Mouse (Mus musculus) thymus, postnatal 10 days (tissue): ENCODE results near the gene Asb4.

Source experiments
- DNase-seq, 2 experiments: peaks; one replicate each; pipeline ENCODE4 v3.0.0; 2021; ENCODE audit warnings: low spot score in 2 of 2

The Asb4 gene

DNA sequence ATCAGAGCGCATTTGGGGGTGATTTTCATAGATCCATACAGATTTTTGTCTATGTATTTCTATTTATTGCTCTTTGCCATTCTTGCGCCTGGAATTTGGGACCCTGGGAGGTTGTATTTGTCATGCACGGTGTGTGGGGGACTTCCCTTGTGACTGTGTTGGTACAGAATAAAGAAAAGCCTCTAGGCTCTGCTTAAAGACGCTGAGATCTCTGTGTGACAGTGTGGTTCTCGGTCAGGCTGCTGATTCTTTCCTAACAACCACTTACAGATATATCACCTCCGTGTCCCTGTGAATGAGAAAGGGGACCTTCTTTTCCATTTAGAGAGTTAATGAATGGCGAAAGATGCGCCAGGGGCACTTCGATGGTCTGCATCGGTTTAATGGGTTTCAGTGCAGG, 7.8 kb downstream of the Asb4 start:
- no peak for DNase-seq

DNA sequence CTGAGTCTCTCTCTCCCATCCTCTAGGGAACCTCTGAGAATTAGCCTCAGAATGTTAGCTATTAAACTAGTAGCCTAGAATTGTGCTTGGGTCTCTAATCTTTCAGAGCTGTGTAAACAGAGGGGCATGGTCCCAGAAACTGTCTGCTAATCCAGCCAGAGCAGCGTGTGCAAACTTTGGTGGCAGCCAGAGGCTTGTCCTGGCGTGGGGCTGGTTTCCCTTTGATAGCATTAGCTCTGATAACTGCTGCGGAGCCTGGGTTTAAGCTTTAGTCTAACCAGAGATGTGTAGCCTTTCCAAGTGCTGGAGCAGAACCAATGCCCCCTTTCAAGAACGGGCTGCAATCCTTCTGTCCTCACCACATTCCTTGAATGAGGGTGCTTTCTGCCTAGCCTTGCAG, 11.8 kb downstream of the Asb4 start:
- no peak for DNase-seq

DNA sequence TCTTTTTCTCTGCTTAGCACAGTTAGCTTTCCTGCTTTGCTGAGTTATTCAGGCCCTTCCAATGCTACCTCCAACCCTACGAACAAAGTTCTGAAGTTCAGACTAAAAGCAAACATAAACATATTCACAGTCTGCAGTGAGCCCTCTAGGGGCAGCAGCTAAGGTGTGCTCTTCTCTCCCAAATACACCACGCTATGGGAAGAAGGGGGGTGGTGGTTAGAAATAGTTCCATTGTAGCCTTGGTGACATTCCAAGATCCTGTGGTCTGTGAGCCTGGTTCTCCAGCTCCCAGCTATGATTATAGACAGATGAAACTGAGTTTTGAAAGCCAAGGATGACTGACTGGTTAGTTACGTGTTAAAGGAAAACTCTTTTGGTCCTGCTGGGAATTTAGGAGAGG, 13.6 kb downstream of the Asb4 start:
- DNase-seq: no peak

DNA sequence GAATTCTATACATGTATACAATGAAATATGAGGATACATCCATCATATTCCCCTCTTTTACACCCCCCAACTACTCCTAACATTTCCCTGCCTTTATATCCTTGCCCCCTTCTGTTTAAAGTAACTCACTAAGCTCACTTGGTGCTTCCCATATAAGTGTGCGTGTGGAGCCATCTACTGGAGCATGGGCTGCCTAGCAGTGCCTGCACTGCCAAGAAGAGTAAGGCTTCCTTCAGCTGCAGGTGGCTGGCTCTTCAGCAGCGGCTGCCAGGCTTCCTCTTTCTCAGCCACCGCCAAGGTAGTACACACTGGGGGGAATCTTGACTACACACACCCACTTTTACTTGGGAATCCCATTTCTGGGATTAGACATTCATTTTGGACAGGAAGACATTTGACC, 18.2 kb downstream of the Asb4 start:
- peak; percentile 41 to 58 for DNase-seq

DNA sequence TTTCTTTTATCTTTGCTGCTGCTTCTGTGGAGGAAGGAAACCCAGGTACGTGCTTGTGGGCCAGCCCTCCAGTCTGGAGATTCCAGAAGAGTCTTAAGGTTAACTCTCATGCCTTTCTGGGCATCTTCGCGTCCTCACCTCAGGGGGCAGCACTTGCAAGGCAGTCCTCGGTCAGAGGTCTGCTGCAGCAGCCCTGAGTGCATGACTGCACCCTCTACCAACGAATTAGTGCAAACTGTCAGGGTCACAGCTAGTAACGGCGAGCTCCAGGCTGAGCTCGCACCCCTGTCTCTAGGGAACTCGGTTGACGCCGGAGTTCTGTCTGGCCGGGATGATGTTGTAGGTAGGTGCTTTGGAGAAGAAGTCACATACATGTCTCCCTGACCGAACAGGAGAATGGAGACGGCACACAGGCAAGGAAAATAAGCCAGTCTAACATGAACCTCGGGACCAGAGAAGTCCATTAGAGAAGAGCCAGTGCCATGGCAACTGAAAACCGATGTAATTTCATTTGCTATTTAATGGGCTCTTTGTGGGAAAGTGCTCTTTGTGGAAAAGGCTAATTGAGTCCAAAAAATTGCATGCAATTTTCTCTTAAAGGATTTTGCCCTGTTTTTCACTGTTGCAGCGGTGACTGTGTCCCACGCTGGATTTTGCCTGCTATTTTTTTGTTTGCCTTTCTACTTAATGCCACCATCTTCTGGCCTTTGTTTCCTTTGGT, 20.1 kb downstream of the Asb4 start:
- no peak for DNase-seq

DNA sequence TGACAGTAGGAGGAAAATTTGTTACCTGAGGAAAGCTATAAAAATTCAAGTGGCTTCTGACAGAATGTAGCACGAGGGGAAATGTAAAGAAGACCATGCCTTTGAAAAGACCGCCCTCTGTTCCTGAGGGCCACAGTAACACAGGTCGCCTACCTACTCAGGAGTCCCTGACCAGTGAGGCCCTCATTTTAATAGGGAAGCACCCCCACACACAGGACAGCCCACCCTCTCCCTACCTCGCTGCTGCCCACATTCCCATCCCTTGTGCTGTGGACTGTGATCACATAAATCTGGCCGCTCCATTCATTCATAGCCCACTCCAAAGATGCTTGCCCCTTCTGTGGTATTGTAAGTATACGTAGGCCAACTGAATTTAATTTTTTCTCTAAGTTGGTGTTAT, 20.8 kb downstream of the Asb4 start:
- DNase-seq: no peak

DNA sequence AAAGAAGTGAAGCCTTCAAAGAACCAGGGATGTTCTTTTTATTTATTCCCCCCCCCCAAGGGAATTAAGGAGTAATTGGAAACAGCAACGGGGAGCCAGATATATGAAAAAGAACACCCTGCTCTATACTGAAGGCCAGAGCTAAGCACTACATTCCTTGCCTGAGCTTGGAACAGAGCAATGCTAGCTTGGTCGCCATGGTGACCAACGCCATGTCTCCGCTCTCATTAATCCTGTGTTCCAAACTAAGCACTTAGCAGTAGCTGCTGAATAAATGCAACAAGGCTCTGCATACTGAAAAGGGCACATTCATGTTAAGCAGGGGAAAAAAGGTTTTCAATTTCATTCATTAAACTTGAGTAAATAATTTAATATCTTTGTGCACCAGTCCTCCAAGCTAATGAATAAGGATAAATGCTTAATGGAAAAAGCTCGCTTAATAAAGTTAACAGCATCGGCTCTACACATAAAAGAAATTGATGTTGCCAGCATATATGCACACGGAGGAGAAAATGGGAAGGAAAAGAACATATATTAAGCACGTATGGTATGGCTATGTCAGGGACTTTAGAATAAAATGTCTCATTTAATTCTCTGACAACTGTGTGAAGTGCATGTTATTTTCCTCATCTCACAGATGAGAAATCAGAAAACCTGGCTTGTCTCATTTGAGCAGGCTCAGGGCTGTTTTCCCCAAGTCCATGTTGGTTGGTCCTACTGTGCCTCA, 25.4 kb downstream of the Asb4 start:
- DNase-seq: no peak

DNA sequence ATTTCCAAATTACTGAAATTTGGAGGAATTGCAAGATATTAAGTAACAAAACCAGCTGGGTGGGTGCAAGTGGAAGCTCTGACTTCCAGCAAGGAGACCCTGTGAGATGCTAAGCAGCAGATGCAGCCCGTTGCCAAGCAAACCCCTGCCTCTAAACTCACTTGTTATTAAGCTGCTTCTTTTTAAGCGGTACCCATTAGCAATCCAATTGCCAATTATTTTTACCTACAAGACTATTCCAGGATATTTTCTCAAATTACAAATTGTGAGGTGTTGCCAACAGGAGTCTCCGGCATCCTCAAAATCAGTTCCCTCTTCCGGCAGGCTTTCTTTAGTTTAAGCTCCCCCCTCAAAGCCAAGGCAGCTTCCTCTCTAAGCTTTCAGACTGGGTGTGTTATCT, 26.5 kb downstream of the Asb4 start:
- no peak for DNase-seq

DNA sequence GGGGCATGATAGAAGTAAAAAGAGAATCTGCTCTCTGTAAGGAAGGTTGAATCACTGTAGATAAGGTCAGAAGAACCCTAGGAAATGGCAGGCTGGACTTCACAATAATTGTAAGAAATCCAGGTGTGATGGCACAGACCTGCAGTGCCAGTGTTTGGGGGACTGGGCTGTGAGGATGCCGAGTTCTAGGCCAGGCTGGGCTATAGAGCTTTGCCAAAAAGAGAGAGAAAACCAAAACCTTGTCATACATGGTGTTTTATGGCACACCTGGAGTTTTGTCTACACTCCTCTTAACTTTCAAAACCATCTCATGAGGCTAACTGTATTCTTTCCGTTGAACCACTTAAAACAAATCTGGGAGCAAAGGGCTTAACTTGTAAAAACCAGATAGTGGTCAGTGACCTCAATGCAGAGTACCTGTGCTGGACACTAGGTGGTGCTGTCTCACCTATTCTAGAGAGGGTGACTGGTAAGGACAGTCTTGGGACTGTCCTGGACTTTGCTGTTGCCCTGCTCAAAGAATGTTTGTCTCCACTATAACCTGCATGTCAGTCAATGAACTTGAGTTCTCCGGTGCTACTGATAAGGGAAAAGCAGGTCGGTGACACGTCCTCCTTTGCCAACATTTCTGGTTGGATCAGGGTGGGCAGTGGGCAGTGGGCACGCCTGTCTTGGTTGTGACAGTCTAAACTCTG, 27.7 kb downstream of the Asb4 start:
- DNase-seq: peak; percentile 14 to 66

DNA sequence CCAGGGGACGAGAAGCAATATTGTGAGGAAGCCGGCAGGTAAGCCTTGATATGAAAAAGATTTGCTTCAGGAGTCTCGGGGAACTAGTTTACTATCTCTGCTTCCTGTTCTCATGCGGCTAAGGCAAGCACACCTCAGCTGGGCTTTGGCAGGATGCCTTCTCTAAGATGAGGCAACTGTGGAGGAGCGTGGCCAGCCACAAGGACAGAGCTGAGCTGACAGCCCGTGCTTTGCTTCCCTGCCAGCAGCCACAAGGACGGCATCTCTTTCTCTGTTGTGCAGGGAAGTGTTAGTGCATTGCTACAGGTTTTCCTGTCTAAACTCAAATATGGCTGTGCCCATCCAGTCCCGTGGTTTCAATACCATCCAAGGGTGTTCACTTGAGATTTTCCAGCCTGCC, 30.1 kb downstream of the Asb4 start:
- DNase-seq: peak in 1 of 2 experiments; percentile 25

DNA sequence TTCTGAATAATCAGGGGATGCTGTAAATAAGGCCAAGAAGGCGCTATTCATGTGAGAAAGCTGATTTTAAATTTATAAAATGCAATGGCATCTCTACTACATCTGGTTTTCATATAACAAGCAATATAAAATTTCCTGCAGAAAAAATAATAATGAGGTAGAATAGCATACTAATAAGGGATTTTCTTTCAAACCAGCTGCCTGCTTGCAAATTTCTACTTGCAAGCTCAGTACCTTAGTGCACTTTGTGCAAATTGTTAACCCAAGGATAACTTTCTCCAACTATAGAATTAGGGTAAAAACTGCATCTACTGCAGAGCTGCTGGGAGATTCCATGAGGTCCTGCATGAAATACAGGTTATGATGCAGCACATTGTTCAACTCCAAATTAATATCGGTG, 38.3 kb downstream of the Asb4 start:
- DNase-seq: no peak

DNA sequence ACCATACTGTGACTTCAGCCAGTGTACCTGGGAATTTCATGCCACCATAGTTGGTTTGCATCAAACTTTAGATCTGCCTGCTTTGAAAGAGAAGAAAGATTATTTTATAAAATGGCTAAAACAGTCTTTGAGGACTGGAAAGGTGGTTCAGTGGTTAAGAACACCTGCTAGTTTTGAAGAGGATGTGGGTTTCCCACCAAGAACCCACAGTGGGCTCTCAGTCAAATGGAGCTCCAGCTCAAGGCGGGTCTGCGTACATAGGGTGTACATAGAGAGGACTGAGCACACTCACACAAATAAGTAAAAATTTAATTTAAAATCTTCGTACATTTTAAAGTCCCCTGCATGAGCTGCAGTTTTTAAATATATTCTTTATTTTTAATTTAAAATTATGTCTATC, 39.2 kb downstream of the Asb4 start:
- DNase-seq: peak; percentile 28

DNA sequence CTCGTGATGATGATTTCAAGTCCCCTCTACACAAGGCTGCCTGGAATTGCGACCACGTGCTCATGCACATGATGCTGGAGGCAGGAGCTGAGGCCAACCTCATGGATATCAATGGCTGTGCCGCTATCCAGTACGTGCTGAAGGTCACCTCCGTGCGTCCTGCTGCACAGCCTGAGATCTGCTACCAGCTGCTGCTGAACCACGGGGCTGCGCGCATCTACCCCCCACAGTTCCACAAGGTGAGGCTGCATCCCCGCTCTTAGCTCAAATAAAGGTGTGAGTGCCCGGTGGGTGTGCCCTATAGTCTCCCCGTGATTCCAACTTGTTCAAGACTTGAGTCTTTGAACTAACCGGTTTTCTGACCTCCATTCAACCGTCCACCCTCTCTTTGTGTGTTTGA, 40.4 kb downstream of the Asb4 start:
- DNase-seq: no peak

DNA sequence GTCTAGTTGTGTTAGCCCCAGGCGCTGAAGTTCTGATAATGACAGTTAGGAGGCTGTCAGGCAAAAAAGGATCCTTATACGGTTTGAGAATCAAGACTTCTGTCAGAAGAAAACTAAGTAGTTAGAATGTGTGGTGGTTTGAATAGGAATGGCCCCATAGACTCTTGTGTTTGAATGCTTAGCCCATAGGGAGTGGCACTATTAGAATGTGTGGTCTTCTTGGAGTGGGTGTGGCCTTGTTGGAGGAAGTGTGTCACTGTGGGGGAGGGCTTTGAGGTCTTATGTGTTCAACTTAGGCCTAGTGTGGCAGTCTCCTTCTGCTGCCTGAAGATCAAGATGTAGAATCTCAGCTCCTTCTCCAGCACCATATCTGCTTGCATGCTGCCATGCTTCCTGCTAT, 43.8 kb downstream of the Asb4 start:
- no peak for DNase-seq

DNA sequence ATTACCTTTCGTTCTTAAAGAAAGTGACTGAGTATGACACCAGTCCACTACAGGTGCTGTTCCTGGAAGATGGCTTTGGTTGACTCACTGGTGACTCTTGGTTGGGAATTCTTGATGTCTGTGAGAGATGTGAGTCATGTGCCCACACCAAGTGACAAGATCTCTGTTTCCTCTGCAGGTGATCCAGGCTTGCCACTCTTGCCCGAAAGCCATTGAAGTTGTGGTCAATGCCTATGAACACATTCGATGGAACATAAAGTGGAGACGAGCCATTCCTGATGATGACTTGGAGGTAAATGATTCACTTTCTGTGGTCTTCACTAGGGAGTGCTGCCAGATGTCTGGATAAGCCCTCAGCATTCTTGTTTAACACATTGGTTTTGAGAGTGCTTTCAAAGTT, 46.4 kb downstream of the Asb4 start:
- DNase-seq: no peak

DNA sequence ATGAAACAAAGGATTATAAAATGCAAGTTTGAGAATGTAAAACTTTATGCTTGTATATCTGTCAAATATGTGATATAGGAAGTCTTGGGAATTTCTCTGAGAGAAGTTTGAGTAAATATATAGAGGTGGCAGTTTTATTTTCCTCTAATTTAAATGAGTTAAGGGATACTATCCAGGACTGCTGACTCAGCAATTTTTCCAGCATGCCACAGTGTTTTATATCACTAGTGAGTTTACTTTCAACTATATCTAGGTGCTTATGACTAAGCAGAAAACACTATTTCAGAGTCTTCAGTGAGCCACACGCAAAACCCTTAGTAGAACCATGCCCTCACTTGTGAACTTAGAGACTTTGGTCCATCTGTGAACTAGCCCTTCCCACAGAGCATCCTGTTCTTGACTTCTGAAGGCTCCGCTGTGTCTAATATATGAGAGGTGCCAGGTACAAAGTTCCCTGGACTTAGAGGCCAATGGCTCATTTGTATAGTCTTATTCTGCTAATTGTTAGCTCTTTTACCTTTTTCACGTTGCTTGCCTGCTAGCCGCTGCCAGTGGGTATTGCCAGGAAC, 46.9 kb downstream of the Asb4 start:
- DNase-seq: no peak

DNA sequence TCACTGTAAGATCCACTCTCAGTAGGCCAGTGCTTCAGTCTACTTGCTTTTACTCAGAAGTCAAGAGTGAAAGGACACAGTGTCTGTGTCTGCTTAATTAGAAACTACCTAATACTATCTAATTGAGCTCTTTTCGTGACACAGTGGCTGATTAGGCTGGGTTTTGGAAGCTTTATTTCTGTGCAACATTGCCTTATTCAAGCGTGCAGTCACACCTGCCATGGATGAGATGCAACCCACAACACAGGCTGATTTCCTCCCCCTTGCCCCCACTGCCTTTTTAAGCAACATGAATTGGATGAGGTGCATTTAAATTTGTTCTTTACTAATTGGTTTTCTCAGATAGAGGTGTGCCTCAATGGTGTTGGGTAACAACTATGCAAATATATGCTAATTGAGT, 50.7 kb downstream of the Asb4 start:
- no peak for DNase-seq

DNA sequence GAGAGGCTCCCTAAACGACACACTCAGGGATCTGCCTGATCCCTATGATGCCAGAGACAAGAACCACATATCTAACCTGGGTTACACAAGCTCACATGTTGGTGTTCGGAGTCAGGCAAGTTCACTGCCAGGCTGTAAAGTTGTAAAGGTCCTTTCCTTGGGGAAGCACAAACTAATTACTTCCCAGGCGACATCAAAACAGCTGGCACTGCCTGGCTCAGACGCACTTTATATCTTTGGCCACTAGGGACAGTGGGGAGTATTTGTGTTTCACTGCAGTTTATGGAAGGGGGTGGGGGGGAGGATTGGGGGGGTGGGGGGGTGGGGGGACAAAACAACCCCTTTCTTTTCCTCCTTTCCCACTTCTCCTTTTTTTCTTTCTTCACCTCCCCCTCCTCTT, 54.6 kb downstream of the Asb4 start:
- peak in 1 of 2 experiments; percentile 19 for DNase-seq

DNA sequence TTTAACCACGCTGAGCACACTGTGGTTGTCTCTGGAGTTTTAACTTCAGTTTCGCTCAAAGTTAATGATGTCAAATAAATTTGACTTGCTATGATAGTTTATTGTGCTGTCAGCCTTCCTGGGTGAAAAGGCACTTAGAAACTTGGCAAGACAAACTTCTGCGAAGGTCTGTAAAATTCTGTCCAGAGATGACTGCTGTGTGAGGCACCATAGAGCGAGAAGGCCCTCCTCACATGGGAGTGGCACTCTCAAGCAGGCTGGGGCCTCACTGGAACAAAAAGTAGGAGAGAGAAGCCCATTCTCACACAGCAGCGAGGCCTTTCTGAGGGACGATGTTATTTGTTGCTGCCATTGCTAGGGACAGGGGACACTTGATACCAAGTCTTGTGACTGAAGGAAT, 58.0 kb downstream of the Asb4 start:
- no peak for DNase-seq

DNA sequence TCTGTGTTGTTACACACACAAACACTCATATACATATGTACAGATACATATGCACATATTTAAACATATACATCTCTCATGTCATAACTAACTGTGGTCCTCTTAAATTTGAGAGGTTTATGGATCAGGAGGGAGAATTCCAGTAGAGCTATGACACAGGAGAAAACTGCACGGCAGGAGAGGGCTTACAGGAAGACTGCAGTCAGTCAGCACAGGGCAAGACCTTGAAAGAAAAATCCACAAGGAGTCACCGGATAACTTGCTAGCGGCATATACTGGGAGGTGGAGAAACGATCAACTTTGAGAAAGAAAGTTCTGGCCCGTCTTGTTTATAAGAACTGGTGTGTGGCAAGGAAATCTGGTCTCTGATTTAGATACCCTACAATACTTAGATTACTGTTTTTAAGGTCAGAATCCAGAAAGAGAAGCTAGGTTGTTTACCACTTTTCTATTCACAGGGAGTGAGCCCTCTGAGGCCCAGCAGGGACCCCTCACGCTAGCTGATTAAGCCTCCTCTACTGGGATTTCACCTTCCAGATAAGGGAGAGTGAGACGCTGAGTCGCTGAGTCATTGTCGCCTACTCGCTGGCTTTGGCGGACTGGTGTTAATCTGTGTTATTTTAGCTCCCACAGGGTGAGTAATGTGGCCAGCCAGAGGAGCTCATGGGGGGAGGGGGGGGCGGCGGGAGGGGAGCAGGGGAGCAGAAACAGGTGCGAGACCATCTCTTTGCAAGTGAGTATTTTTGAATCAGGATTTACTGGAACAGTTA, 59.3 kb downstream of the Asb4 start:
- no peak for DNase-seq

DNA sequence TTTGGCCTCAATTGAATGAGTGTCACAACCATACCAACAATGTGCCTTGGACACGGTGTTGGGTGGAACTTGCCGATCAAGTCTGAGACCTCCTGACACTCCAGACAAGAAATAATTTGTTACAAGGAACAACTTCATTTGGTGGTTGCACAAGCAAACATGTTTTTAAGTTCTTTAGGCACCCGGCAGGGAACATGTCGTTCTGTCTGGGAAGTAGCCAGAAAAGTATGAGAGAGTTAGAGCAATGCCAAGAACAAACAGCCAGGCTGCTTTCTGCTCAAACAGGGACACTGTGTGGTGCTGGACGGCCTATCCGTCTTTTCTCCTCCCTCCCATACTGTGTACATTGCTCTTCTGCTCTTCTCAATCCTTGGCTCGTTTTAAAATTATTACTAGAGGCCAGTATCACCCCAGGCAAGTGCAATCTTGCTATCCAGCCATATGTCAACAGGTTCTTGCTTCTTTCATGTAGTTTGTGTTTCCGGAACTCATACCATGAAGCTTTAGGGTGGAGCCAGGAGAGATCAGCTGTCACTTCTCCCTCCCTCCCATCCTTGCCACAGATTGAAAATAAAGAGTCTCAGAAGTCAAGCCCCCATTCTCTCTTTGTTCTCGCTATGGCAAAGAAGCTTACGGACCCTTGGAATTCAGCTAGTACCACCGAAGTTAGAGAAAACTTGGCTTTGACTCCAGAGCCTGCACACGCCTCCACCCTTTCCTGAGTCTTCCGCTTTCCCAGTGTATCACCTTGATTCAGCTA, 60.1 kb downstream of the Asb4 start:
- no peak for DNase-seq
